Mouse (Mus musculus) lung, postnatal 0 days (tissue): ENCODE measurements around the gene 1700019A02Rik.

Experiments used
- CTCF ChIP-seq: IDR thresholded peaks from 2 replicates; pipeline ENCODE4 v1.5.1; 2016; ENCODE audit warnings: antibody characterized with exemption, mild to moderate bottlenecking
- EP300 ChIP-seq: IDR thresholded peaks from 2 replicates; pipeline ENCODE4 v1.6.1; 2016; ENCODE audit warnings: antibody characterized with exemption, mild to moderate bottlenecking, control low read depth

DNA sequence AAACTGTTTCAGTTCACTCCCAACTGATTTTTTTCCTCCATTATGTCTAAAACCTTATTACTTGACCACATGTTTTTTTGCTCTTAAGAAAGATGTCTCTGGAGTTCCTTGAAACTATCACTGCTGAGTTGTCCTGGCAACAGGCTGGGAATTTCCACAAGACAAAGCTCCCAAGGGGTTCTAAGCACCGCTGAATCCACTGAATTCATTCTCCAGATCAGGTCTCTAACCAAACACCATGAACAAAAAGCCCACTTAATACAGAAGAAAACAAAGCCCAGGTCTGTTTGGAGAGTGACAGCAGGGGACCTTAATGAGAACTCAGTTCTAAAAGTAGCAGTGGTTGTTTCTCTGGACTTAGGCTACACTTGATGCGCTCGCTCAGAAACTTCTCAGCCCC is 3.8 kb upstream of the 1700019A02Rik start:
- TF ChIP-seq CTCF (no peak), EP300 (no peak)
